Mouse (Mus musculus) left cerebral cortex, adult 18-20 months (tissue): ENCODE data around the gene Acot8. TPM values are rescaled to one million over a fixed set of nuclear protein-coding genes. Genes with fewer than 3 reads are reported as not detected.

Experiments used
- DNase-seq, 2 experiments: peaks; one replicate each; pipeline ENCODE4 v3.0.0; 2021 to 2022; ENCODE audit warnings: low spot score in 2 of 2, mixed read lengths in 1 of 2
- total RNA-seq, 2 experiments: library from RNA; stranded (reverse); gene quantifications; 2 replicates each; pipeline ENCODE4 v1.2.3; 2021

Acot8 gene
- total RNA-seq, 2 experiments from 2014 or later = 25.5 to 26.1 TPM

GRCm38 (mm10) chr2:164761502-164761901 is 43.2 kb downstream of the Acot8 start:
- no peak for DNase-seq

GRCm38 (mm10) chr2:164760059-164760833 is 44.4 kb downstream of the Acot8 start:
- no peak for DNase-seq

DNA sequence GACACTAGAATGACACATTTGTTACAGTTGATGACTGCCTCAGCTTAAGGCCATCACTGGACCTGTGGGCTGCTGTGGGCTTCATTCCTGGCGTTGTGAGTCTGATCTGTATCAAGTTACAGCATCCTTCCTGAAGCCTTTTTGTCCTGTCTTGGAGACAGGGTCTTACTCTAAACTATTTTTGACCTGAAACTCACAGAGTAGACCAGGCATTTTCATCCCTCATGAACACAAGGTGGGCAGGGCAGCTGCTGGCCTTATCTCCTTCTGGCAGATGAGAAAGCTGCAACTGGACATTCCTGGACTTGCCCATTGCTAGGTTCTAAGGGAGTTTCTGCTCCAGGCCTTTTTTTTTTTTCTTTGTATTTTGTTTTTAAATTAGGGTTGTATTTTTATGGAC is 46.0 kb downstream of the Acot8 start:
- no peak for DNase-seq

DNA sequence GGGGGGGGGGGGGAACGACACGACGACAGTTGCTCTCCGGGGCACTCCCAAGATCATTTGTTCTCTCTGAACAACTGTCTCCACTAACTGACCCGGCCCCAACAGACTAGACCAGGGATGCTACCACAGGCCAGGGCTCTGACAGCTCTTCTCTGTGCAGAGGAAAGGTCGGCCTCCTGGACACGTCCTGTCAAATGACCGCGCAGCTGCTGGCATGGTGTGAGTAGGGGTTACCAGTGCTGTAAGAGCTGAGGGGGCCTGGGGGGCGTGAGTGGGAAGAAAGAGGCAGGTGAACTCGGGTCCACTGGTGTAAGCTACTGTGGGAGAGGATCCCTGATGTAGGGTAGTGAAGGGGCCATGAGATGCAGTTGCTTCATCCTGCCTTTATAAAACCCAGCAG is 46.8 kb downstream of the Acot8 start:
- no peak for DNase-seq

DNA sequence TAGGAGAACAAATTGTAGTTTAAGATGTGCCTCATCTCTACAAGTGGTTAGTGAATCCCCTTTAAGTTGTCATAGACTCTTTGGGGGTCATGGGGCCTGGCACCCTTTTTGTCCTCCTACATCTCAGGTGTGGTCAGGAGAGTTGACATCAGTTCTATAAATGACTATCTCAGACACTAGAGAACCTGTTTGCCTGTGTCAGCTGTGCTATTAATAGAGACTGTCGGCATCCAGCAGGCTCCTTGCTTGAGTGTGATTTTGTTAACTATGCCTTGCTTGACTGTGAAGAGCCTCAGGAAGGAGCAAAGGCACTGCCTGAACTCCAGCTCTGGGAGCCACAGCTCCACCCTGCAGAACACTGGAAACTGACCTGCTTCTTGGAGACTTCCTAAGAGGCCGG is 49.9 kb downstream of the Acot8 start:
- DNase-seq = no peak

GRCm38 (mm10) chr2:164754105-164754504 is 50.6 kb downstream of the Acot8 start:
- DNase-seq = no peak

GRCm38 (mm10) chr2:164752454-164752853 is 52.2 kb downstream of the Acot8 start:
- DNase-seq = no peak

GRCm38 (mm10) chr2:164748991-164749390 is 55.7 kb downstream of the Acot8 start:
- DNase-seq = no peak

DNA sequence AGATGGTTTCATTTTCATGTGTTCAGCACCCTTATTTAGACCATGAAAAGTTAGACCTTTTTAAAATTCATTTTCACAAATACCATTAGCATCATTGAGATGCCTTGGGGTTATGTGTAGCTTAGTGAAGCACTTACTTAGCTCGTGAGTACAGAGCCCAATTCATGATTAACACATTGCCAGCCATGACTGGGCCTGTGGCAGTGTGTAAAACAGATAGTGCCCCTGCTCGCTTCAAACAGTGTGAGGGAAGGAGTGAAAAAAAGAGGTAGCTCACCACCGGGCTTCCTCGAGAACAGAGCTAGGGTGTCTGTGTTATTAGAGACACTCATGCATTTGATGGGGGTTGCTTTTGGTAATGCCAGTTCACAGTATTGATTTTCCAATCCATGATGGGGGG is 56.5 kb downstream of the Acot8 start:
- no peak for DNase-seq

DNA sequence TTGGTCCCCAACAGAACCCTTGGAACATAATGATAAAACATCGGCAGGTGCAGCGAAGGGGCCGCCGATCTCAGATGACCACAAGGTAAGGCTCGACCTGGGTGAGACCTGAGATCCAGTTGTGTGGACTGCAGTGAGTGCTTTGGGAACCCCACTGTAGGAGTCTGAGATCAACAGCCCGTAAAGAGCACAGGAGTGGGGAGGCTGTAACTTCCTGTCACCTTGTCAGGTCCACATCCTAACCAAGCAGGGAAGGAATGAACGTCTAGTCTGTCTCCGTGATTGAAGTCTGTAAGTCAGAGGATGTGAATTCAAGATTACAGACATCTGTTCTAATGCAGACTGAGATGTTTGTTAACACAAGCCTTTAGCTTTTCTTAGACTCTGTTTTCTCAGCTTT is 58.0 kb downstream of the Acot8 start:
- DNase-seq = no peak

GRCm38 (mm10) chr2:164745843-164746479 is 58.7 kb downstream of the Acot8 start, which contains the start of the genes Wfdc3 and Dnttip1:
Wfdc3 (minus strand) TSS chr2:164745931.
Dnttip1 (plus strand) TSS chr2:164745983.
- peak; percentile 92 to 96 for DNase-seq

- DNase-seq = no peak
Measured at GRCm38 (mm10) chr2:164744987-164745386, 59.7 kb downstream of the Acot8 start.

Other genes starting within 250 kb of the Acot8 start
- gene Wfdc2, start 242.5 kb downstream of the Acot8 start, total RNA-seq = under 1 TPM in 1 of 2 experiments, not detected in 1; 0.59 TPM
- gene Spint3, start 231.4 kb downstream of the Acot8 start, total RNA-seq = not detected
- gene Wfdc6a, start 219.4 kb downstream of the Acot8 start, total RNA-seq = not detected
- not detected for gene Eppin, start 211.3 kb downstream of the Acot8 start, total RNA-seq
- gene Wfdc6b, start 191.4 kb downstream of the Acot8 start, total RNA-seq = not detected
- not detected for gene Wfdc8, start 191.3 kb downstream of the Acot8 start, total RNA-seq
- not detected for gene Wfdc16, start 166.1 kb downstream of the Acot8 start, total RNA-seq
- gene Wfdc10, start 148.8 kb downstream of the Acot8 start, total RNA-seq = not detected
- gene Wfdc9, start 148.3 kb downstream of the Acot8 start, total RNA-seq = not detected
- gene Wfdc11, start 130.8 kb downstream of the Acot8 start, total RNA-seq = not detected
- not detected for gene Wfdc13, start 119.8 kb downstream of the Acot8 start, total RNA-seq
- not detected for gene Spint4, start 106.4 kb downstream of the Acot8 start, total RNA-seq
- not detected for gene Spint5, start 89.6 kb downstream of the Acot8 start, total RNA-seq
- gene Wfdc3, start 59.0 kb downstream of the Acot8 start, total RNA-seq = 1 to 10 TPM; 1.3 to 1.5 TPM
- 10 to 100 TPM; 34.5 to 37.5 TPM for gene Dnttip1, start 58.9 kb downstream of the Acot8 start, total RNA-seq
- not detected for gene Ube2c, start 35.0 kb downstream of the Acot8 start, total RNA-seq
- 1 to 10 TPM; 1.7 TPM for gene Tnnc2, start 24.9 kb downstream of the Acot8 start, total RNA-seq
- gene Snx21, start 19.1 kb downstream of the Acot8 start, total RNA-seq = 10 to 100 TPM; 52.9 to 57.0 TPM
- 10 to 100 TPM; 10.1 to 10.2 TPM for gene Zswim3, start 216 bp upstream of the Acot8 start, total RNA-seq
- 10 to 100 TPM; 23.2 to 25.2 TPM for gene Zswim1, start 17.8 kb upstream of the Acot8 start, total RNA-seq
- not detected for gene Spata25, start 23.7 kb upstream of the Acot8 start, total RNA-seq
- 10 to 100 TPM; 93.1 to 93.6 TPM for gene Ctsa, start 28.0 kb upstream of the Acot8 start, total RNA-seq
- gene Neurl2, start 28.6 kb upstream of the Acot8 start, total RNA-seq = 1 to 10 TPM; 3.1 TPM
- 10 to 100 TPM; 90.7 to 93.5 TPM for gene Pltp, start 52.8 kb upstream of the Acot8 start, total RNA-seq
- 10 to 100 TPM; 40.6 to 46.1 TPM for gene Pcif1, start 74.4 kb upstream of the Acot8 start, total RNA-seq
- gene Zfp335, start 106.9 kb upstream of the Acot8 start, total RNA-seq = 10 to 100 TPM; 25.0 to 25.1 TPM
- gene Mmp9, start 135.9 kb upstream of the Acot8 start, total RNA-seq = 1 to 10 TPM; 2.0 to 2.1 TPM
- gene Slc12a5, start 155.9 kb upstream of the Acot8 start, total RNA-seq = 100 to 1,000 TPM; 538 to 565 TPM
- 10 to 100 TPM; 53.4 to 56.8 TPM for gene Ncoa5, start 230.0 kb upstream of the Acot8 start, total RNA-seq